28 mouse cellular contexts compared by ENCODE assay signal in genomic region chr9:35499946-35500345, GRCm38 (mm10). TPM values are rescaled to one million over a fixed set of nuclear protein-coding genes. Genes with fewer than 3 reads are reported as not detected.
A peak's percentile ranks its signal among the peaks of the same experiment; 100 is the strongest.
DNase-seq lines count a peak whose midpoint lies in the region; ATAC-seq and TF ChIP-seq lines count a peak whose summit lies in the region.
"Had no signal": no experiment of that assay in that cellular context is flagged by ENCODE, and none has a peak within 500 bp of the region (broad histone marks: within the 10 kb centered on the region; RNA-seq: fewer than 3 reads in every experiment).

No protein-coding gene starts in this region.

- H3K27me3 ChIP-seq in embryonic facial prominence, embryonic 14.5 days (replicated peaks; ENCODE audit: control insufficient read depth, insufficient read depth, low read length), result no peaks in the 10 kb centered on the region
- no peaks in the 10 kb centered on the region for H3K27me3 ChIP-seq in embryonic facial prominence, embryonic 10.5 days (replicated peaks; ENCODE audit: low read depth, poor library complexity, severe bottlenecking)
- H3K27me3 ChIP-seq in hindbrain, postnatal 0 days (ENCODE audit: insufficient read depth, low read length), result no peaks in the 10 kb centered on the region
- H3K27me3 ChIP-seq in hindbrain, embryonic 12.5 days, result no peaks in the 10 kb centered on the region
- no peaks in the 10 kb centered on the region for H3K27me3 ChIP-seq in lung, embryonic 14.5 days (ENCODE audit: insufficient read depth, low read length)
- H3K27me3 ChIP-seq: CH12.LX; embryonic facial prominence, embryonic 13.5 days; forebrain, embryonic 13.5 days; forebrain, embryonic 15.5 days; Patski had no signal

- 71% methylated on average over 6 of the region's 6 CpGs for WGBS in embryonic facial prominence, embryonic 14.5 days
- 90% methylated on average over 6 of the region's 6 CpGs for WGBS in embryonic facial prominence, embryonic 10.5 days
- WGBS in hindbrain, postnatal 0 days, result 68% methylated on average over 6 of the region's 6 CpGs
- WGBS in hindbrain, embryonic 12.5 days, result 92% methylated on average over 6 of the region's 6 CpGs
- 72% methylated on average over 6 of the region's 6 CpGs for WGBS in lung, embryonic 14.5 days

- no peak for ATAC-seq in embryonic facial prominence, embryonic 14.5 days (ENCODE audit: low read depth)
- ATAC-seq in hindbrain, postnatal 0 days, result no peak
- ATAC-seq in hindbrain, embryonic 12.5 days (ENCODE audit: low FRiP score), result no peak
- ATAC-seq in lung, embryonic 14.5 days (ENCODE audit: insufficient read depth), result no peak
- ATAC-seq: activated CD4-positive, CD25-positive, alpha-beta regulatory T cell, adult 4 months; CD4-positive, CD25-positive, alpha-beta regulatory T cell, adult 4 months; forebrain, embryonic 13.5 days; forebrain, embryonic 15.5 days; forebrain, postnatal 0 days; Patski had no signal

- no peak for TF ChIP-seq CTCF in hindbrain, postnatal 0 days (IDR thresholded peaks at IDR 0.05; ENCODE audit: low read depth)
- TF ChIP-seq CTCF in lung, embryonic 14.5 days (IDR thresholded peaks at IDR 0.05; ENCODE audit: low read depth), result no peak

- H3K4me2 ChIP-seq in embryonic facial prominence, embryonic 14.5 days (ENCODE audit: low read depth, low read length), result no peak overlapping the region
- H3K4me2 ChIP-seq in hindbrain, postnatal 0 days (ENCODE audit: low read depth, low read length), result no peak overlapping the region
- no peak overlapping the region for H3K4me2 ChIP-seq in hindbrain, embryonic 12.5 days (replicated peaks)
- H3K4me2 ChIP-seq in lung, embryonic 14.5 days, result no peak overlapping the region
- H3K4me2 ChIP-seq: embryonic facial prominence, embryonic 13.5 days; forebrain, embryonic 13.5 days; forebrain, embryonic 15.5 days had no signal

- H3K36me3 ChIP-seq in embryonic facial prominence, embryonic 14.5 days (ENCODE audit: control insufficient read depth, insufficient read depth, low read length), result peaks cover 72% of the 10 kb centered on the region
- H3K36me3 ChIP-seq in embryonic facial prominence, embryonic 10.5 days (replicated peaks), result peaks cover 78% of the 10 kb centered on the region
- H3K36me3 ChIP-seq in hindbrain, postnatal 0 days (ENCODE audit: insufficient read depth, low read length), result no peaks in the 10 kb centered on the region
- H3K36me3 ChIP-seq in hindbrain, embryonic 12.5 days, result peaks cover 47% of the 10 kb centered on the region
- peaks cover 11% of the 10 kb centered on the region; the same call in 1 of the 2 replicates for H3K36me3 ChIP-seq in lung, embryonic 14.5 days (ENCODE audit: insufficient read depth)
- H3K36me3 ChIP-seq: G1E had no signal

- H3K4me3 ChIP-seq in embryonic facial prominence, embryonic 14.5 days (ENCODE audit: low read depth, low read length), result no peak overlapping the region
- H3K4me3 ChIP-seq in embryonic facial prominence, embryonic 10.5 days, result no peak overlapping the region
- no peak overlapping the region for H3K4me3 ChIP-seq in hindbrain, postnatal 0 days (ENCODE audit: low read length)
- H3K4me3 ChIP-seq in hindbrain, embryonic 12.5 days, result no peak overlapping the region
- no peak overlapping the region for H3K4me3 ChIP-seq in lung, embryonic 14.5 days (ENCODE audit: low read depth, low read length)
- H3K4me3 ChIP-seq: embryonic facial prominence, embryonic 13.5 days; forebrain, embryonic 13.5 days; forebrain, embryonic 15.5 days had no signal

- peak; percentile 66 for DNase-seq in embryonic facial prominence, embryonic 14.5 days (ENCODE audit: low spot score)
- DNase-seq in embryonic facial prominence, embryonic 10.5 days (ENCODE audit: low spot score), result no peak
- peak; percentile 23 for DNase-seq in hindbrain, postnatal 0 days (ENCODE audit: low spot score)
- peak; percentile 62 for DNase-seq in lung, embryonic 14.5 days
- DNase-seq in lung, postnatal 10 days, result no peak
- DNase-seq: adrenal gland, adult 8-10 months; adrenal gland, postnatal 14 days; adrenal gland, postnatal 36 days; B cell, adult 2 months; cerebellum, adult 11-12 months; cerebellum, adult 2 months; cerebellum, adult 9-10 months; cerebellum, postnatal 10 days; cerebellum, postnatal 25 days; forebrain, postnatal 0 days had no signal

- no peak overlapping the region for H3K27ac ChIP-seq in embryonic facial prominence, embryonic 14.5 days (replicated peaks; ENCODE audit: low read depth, low read length)
- no peak overlapping the region for H3K27ac ChIP-seq in embryonic facial prominence, embryonic 10.5 days (replicated peaks)
- H3K27ac ChIP-seq in hindbrain, postnatal 0 days, result no peak overlapping the region
- no peak overlapping the region for H3K27ac ChIP-seq in hindbrain, embryonic 12.5 days
- H3K27ac ChIP-seq in lung, embryonic 14.5 days (ENCODE audit: low read depth), result no peak overlapping the region
- H3K27ac ChIP-seq: embryonic facial prominence, embryonic 13.5 days; forebrain, embryonic 13.5 days; forebrain, embryonic 15.5 days had no signal

- no peak overlapping the region for H3K9ac ChIP-seq in embryonic facial prominence, embryonic 14.5 days (ENCODE audit: low read depth, low read length)
- no peak overlapping the region for H3K9ac ChIP-seq in hindbrain, postnatal 0 days (replicated peaks; ENCODE audit: low read length)
- H3K9ac ChIP-seq in hindbrain, embryonic 12.5 days, result no peak overlapping the region
- H3K9ac ChIP-seq in lung, embryonic 14.5 days, result no peak overlapping the region
- H3K9ac ChIP-seq: embryonic facial prominence, embryonic 13.5 days; forebrain, embryonic 13.5 days; forebrain, embryonic 15.5 days; forebrain, postnatal 0 days had no signal

- no peaks in the 10 kb centered on the region for H3K9me3 ChIP-seq in embryonic facial prominence, embryonic 14.5 days (ENCODE audit: control insufficient read depth, low read length)
- no peaks in the 10 kb centered on the region for H3K9me3 ChIP-seq in embryonic facial prominence, embryonic 10.5 days
- no peaks in the 10 kb centered on the region for H3K9me3 ChIP-seq in hindbrain, postnatal 0 days (ENCODE audit: low read length)
- no peaks in the 10 kb centered on the region for H3K9me3 ChIP-seq in hindbrain, embryonic 12.5 days (replicated peaks)
- H3K9me3 ChIP-seq in lung, embryonic 14.5 days (ENCODE audit: low read depth, low read length), result no peaks in the 10 kb centered on the region
- H3K9me3 ChIP-seq: embryonic facial prominence, embryonic 13.5 days; forebrain, embryonic 13.5 days; forebrain, embryonic 15.5 days; G1E had no signal

- H3K4me1 ChIP-seq in embryonic facial prominence, embryonic 14.5 days (ENCODE audit: control insufficient read depth, insufficient read depth, low read length), result peaks cover 4% of the 10 kb centered on the region; the same call in 1 of the 2 replicates
- peaks cover 11% of the 10 kb centered on the region for H3K4me1 ChIP-seq in embryonic facial prominence, embryonic 10.5 days
- no peaks in the 10 kb centered on the region for H3K4me1 ChIP-seq in hindbrain, postnatal 0 days (ENCODE audit: insufficient read depth, low read length)
- peaks cover 5% of the 10 kb centered on the region for H3K4me1 ChIP-seq in hindbrain, embryonic 12.5 days
- no peaks in the 10 kb centered on the region for H3K4me1 ChIP-seq in lung, embryonic 14.5 days (ENCODE audit: insufficient read depth)
- H3K4me1 ChIP-seq: forebrain, embryonic 15.5 days had no signal

RNA-seq across cellular contexts. Expression of gene Gm1113, which starts 18.1 kb away (rescaled TPM):
- polyA plus RNA-seq in embryonic facial prominence, embryonic 14.5 days (2014; fragmentation: Nextera tagmentation; extraction: Ambion mirVana), result not detected in 2 replicates
- not detected in 2 replicates for polyA plus RNA-seq in embryonic facial prominence, embryonic 10.5 days (2016; fragmentation: Nextera tagmentation; extraction: Ambion mirVana)
- not detected in 2 replicates for total RNA-seq in hindbrain, postnatal 0 days (2014; rRNA removed)
- not detected in 2 replicates for polyA plus RNA-seq in hindbrain, postnatal 0 days (2015; fragmentation: Nextera tagmentation; extraction: Ambion mirVana)
- polyA plus RNA-seq in hindbrain, embryonic 12.5 days (2016; fragmentation: Nextera tagmentation; extraction: Ambion mirVana), result not detected in 2 replicates
- polyA plus RNA-seq in lung, embryonic 14.5 days (2014; fragmentation: Nextera tagmentation; extraction: Ambion mirVana), result not detected in 2 replicates
- total RNA-seq: adrenal gland, adult 18-20 months; adrenal gland, adult 8-10 months; adrenal gland, postnatal 14 days; adrenal gland, postnatal 36 days; CH12.LX; forebrain, postnatal 0 days; G1E had no signal
- polyA plus RNA-seq: activated CD4-positive, CD25-positive, alpha-beta regulatory T cell, adult 4 months; CD4-positive, CD25-positive, alpha-beta regulatory T cell, adult 4 months; cerebellum, adult 2 months; cortical plate, adult 2 months; embryonic facial prominence, embryonic 11.5 days; embryonic facial prominence, embryonic 13.5 days; forebrain, embryonic 11.5 days; forebrain, embryonic 13.5 days; forebrain, embryonic 15.5 days; forebrain, postnatal 0 days; G1E; Patski had no signal

RNA-seq across cellular contexts. Expression of gene Ddx25, which starts 58.4 kb away (rescaled TPM):
- 3.7 and 4.9 TPM in 2 replicates for polyA plus RNA-seq in embryonic facial prominence, embryonic 14.5 days (2014; fragmentation: Nextera tagmentation; extraction: Ambion mirVana)
- 6.0 and 6.1 TPM in 2 replicates for polyA plus RNA-seq in embryonic facial prominence, embryonic 10.5 days (2016; fragmentation: Nextera tagmentation; extraction: Ambion mirVana)
- 19.7 and 19.8 TPM in 2 replicates for total RNA-seq in hindbrain, postnatal 0 days (2014; rRNA removed)
- 23.3 and 24.4 TPM in 2 replicates for polyA plus RNA-seq in hindbrain, postnatal 0 days (2015; fragmentation: Nextera tagmentation; extraction: Ambion mirVana)
- polyA plus RNA-seq in hindbrain, embryonic 12.5 days (2016; fragmentation: Nextera tagmentation; extraction: Ambion mirVana), result 11.5 and 12.6 TPM in 2 replicates
- polyA plus RNA-seq in lung, embryonic 14.5 days (2014; fragmentation: Nextera tagmentation; extraction: Ambion mirVana), result 1.9 and 2.3 TPM in 2 replicates

RNA-seq across cellular contexts. Expression of gene Pus3, which starts 58.4 kb away (rescaled TPM):
- polyA plus RNA-seq in embryonic facial prominence, embryonic 14.5 days (2014; fragmentation: Nextera tagmentation; extraction: Ambion mirVana), result 18.0 and 20.2 TPM in 2 replicates
- 18.3 and 21.3 TPM in 2 replicates for polyA plus RNA-seq in embryonic facial prominence, embryonic 10.5 days (2016; fragmentation: Nextera tagmentation; extraction: Ambion mirVana)
- total RNA-seq in hindbrain, postnatal 0 days (2014; rRNA removed), result 8.3 and 10.2 TPM in 2 replicates
- 12.2 and 13.7 TPM in 2 replicates for polyA plus RNA-seq in hindbrain, postnatal 0 days (2015; fragmentation: Nextera tagmentation; extraction: Ambion mirVana)
- 16.3 and 16.7 TPM in 2 replicates for polyA plus RNA-seq in hindbrain, embryonic 12.5 days (2016; fragmentation: Nextera tagmentation; extraction: Ambion mirVana)
- 20.0 and 20.8 TPM in 2 replicates for polyA plus RNA-seq in lung, embryonic 14.5 days (2014; fragmentation: Nextera tagmentation; extraction: Ambion mirVana)

Comparison
In these comparisons a context has a peak if more than half of its experiments do, and no peak if none do; other contexts are left out.
1. DNase-seq: peak in embryonic facial prominence, embryonic 14.5 days (single experiment), hindbrain, postnatal 0 days (single experiment) and lung, embryonic 14.5 days (single experiment); none in embryonic facial prominence, embryonic 10.5 days (single experiment) and lung, postnatal 10 days (single experiment).